Mouse (Mus musculus) c-Kit-positive CD71-negative TER-119-negative erythroid progenitor cells, embryonic 14.5 days (primary cell): Measurements from ENCODE around the gene Slc20a1.
A peak's percentile ranks its signal among the peaks of the same experiment; 100 is the strongest.

Experiments used
- DNase-seq: peaks from one replicate; pipeline ENCODE4 v3.0.0-alpha.2; 2013; ENCODE audit warnings: low read depth

Gene Slc20a1

DNA sequence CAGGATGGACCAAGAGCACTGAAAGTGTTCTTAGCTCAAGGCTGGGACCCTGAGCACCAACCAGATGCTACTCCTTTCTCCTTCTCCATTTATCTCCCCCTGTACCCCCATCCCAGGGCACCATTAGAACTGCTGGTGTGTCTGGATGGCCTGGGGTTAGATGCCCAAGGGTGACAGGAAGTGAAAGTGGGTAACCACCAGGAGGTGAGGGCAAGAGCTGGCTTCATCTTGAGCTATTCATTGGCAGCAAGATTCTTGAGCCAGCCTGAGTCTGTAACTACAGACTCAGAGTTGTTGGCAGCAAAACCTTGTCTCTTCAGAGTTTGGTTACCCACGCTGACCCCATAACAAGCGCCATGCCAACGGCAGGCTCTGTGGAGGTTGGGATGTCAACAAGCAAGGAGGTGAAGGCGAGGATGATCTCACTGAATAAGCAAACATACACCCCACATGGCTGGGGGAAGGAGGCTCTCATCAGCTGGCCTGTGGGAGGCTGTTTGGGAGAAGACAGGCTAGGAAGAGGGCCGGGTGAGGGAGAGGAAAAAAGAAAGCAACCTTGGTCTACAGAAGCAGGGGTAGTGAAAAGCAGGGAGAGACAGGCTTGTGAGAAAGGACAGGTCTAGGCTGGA is 12.2 kb upstream of the Slc20a1 start:
- no peak for DNase-seq

DNA sequence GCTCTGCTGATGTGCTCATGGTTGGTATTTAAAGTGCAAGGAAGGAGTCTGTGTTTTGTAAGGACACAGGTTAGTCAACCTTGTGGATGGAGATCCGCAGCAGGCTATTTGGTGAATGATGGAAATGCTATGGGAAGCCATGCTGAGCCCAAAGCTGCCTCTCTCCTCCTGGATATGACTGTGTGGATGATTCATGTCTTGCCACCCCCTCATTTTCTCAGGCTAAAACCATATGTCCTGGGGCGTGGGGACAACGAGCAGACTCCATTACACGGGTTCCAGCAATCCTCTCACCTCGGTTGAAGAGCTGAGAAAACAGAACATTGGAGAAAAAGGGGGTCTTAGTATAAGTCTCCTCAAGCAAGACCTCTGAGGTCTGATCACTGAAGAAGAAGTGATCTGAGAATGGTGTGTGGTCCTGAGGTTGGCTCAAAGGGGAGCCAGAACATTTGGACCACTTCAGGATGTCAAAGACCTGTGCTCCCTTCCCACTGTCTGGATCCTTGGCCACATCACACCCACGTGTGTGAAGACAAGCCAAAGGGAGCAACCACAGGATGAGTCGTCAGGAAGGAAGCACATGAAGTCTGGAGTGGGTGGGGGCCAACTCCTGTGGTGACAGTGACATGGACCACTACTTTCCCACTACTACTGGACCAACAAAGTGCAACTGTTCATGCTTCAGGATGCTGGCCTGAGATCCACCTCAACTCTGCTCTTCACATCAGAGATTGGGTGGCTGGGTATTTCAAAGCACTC is 6.0 kb upstream of the Slc20a1 start:
- DNase-seq, result no peak

DNA sequence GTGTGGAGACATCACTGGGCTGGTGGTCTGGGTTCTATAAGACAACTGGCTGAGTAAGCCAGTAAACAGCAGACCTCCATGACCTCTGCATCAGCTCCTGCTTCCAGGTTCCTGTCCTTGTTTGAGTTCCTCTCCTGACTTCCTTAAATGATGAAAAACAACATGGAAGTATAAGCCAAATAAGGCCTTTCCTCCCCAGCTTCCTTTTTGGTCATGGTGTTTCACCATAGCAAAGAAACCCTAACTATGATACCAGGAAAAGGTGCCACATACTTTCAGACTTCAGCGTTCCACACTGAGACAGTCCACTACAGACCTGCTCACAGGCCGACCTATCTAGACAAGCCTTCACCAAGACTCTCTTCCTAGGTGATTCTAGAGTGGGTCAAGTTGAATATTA is 2.2 kb upstream of the Slc20a1 start:
- DNase-seq, result no peak

DNA sequence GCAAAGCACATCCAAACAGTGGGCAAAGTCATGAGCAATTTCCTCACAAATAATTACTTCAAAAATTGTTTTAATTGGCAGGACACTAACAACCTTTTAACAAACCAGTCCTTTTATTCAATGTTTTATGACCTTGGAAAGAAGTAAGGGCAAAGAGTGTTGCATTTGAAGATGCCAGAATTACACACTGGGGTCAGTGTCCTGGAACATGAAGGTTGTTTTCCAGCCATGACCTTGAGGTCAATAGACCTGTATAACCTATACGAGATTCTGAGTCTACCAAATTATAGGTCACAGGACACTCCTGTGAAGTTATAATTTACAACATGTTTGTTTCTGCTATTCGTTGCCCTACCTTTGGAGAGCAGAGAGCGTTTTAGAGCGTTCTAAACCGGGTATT is 1.4 kb upstream of the Slc20a1 start:
- DNase-seq, result no peak

DNA sequence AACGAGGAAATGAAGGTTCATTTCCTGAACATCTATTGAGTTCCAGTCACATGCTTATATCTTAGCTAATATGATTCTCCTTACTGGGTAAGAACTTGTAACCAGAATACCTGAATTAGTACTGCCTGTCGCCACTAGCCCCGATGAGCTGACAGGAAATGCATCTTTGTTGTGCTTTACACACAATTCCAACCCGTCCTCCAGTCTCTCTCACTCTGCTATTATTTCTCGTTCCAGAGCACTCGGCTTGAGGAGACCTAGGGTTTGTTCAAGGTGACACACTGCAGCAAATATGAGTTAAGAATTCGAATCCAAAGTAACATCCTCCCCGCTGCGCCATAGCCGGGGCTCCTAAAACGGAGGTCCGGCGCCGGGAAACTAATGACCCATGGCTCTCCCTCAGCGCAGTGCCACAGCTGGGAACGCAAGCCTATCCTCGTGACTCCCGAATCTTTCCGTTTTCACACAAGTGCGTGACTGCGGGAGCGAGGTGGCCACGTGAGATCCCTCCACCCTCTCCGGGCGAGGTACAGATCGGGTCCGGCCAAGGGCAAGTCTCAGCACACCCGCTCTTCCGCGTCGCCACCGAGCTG is 625 bp upstream of the Slc20a1 start:
- peak; percentile 24 for DNase-seq

DNA sequence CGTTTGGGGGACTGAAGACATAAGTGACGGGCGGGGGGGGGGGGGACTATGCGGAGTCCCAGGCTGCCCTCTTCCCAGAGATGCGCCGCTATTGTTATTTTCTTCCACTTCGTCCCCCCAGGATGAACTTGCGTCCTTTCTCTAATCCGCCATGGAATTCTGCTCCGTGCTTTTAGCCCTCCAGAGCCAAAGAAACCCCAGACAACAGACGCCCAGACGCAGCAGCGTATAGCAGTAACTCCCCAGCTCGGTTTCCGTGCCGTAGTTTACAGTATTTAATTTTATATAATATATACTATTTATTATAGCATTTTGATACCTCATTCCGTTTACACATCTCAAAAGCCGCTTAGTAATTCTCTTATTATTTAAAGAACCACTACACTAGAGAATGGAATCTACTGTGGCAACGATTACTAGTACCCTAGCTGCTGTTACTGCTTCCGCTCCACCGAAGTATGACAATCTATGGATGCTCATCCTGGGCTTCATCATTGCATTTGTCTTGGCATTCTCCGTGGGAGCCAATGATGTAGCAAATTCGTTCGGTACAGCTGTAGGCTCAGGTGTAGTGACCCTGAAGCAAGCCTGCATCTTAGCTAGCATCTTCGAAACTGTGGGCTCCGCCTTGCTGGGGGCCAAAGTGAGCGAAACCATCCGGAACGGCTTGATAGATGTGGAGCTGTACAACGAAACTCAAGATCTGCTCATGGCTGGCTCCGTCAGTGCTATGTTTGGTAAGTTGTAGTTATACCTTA is 943 bp downstream of the Slc20a1 start:
- DNase-seq, result no peak

DNA sequence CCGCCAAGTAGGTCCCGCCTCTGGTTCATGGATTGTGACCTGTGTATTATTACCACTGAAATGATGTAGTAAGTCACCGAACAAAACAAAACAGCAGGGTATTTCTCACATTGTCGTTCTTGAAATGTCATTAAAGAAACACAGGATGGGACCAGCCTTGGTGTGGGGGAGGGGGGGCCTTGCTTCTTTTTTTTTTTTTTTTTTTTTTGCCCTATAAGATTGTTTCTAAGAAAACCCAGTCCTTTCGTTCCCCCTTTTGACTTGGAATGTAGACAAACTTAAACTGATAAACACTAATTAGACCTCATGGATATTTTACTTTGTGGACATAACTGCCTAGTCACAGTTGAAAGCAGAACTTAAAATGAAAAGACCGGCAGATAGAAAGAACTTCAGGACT is 6.4 kb downstream of the Slc20a1 start:
- no peak for DNase-seq

DNA sequence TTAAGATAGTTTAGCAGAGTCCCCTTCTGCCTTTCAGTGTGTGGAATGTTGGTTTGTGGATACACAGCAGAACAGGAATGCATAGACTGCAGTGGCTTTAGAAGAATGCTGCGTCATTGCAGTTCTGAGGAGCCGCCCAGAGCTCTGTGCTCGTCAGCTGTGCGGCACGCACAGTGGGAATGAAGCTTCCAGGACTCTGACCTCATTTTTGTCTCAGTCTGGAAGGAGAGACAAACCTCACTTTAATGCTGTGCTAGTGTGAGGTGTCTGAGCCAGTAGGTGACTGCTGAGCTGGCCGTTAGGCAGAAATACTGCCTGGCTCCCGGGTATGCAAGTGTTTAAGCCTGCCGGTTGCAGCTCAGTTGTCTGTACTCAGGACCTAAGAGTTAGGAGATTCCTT is 8.3 kb downstream of the Slc20a1 start:
- no peak for DNase-seq

DNA sequence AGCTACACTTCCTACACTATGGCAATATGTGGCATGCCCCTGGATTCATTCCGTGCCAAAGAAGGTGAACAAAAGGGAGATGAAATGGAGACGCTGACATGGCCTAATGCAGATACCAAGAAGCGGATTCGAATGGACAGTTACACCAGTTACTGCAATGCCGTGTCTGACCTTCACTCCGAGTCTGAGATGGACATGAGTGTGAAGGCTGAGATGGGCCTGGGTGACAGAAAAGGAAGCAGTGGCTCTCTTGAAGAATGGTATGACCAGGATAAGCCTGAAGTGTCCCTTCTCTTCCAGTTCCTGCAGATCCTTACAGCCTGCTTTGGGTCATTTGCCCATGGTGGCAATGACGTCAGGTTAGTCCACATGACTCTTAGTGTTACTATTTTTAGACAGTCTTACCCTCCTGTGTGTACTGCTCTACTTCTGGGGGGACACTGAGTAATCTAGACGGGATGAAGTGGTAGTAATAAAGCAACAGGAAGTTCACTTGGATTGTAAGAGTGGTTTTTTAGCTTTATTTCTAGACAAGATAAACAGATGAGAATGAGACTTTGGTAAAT is 9.7 kb downstream of the Slc20a1 start:
- no peak for DNase-seq

DNA sequence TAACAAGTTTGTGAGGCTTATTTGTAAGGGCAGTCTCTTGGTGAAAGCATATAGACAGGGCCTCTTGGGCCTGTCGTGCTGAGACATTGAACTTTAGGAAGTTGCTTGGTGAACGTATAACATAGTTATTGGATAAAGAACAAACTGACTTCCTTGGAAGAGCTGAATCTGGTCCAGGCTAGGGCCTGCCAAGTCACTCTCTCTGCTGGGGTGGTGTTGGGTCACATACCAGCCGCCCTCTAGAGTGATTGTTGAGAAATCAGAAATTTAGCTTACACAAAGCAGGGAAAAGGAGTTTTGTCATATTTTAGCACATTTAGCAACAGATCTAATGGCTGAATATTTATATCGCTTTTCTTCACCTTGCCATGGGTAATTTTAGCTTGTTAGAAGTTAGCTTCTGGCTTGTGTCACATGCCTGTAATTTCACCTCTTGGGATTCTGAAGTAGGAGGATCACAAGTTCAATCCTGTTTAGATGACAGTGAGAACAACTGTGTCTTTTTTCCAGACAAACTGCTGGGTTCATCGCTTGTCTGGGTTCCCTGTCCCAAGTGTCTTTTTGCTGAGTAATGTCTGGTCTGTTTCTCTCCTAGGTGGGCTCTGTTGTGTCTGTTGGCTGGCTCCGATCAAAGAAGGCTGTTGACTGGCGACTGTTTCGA is 11.7 kb downstream of the Slc20a1 start:
- no peak for DNase-seq

DNA sequence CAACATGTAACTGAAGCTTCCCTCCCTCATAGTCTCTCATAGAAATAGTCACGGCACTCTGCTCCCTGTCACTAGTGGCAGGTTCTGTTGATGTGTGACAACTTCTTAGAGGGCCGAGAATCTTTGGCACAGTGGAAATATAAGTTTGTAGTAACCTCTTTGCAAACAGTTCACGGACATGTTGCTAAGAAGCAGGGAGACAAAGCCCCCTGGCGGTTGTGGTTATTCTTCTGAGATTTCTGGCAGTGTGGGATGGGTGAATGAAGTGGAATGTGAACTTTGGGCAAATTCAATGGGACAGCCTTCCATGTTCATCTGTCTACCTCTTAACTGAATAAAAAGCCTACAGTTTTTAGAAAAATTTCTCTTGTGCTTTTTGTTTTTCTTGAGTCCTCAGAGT is 12.7 kb downstream of the Slc20a1 start:
- DNase-seq, result no peak

DNA sequence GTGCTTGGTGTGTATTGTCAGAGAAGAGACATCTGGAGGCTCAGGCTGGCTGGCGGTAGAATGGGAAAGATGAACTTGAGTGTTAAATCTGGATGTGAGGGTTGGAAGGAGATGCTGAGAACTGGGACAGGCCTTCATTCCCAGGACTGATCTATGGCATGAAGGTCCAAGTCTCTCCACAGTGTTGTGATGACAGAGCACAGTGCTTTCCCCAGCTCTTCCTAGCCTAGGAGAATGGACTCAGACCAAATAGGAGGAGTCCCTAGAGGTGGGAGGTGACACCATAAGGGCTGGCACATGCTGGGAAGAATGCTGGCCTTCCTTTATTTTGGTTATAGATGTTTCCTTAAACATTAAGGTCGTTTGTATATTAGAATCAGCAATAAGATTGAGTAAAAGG is 13.4 kb downstream of the Slc20a1 start:
- no peak for DNase-seq

DNA sequence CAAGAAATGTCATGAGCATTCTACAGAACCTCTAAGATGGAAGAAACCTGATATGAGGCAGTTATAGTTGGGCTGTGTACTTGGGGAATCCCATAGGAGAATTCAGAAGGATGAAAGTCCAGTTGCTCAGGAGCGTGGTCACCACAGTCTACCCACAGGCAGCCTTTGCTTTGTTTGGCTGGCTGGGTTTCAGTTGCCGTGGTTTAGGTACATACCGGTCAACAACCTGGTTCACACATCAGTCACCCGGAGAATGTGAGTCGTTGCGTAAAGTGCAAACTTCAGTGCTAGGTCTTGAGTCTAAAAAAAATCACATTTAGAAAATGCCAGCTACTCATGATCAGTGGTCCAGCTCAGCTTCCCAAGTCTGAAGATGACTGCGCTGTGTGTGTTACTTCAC is 14.0 kb downstream of the Slc20a1 start:
- DNase-seq, result no peak

DNA sequence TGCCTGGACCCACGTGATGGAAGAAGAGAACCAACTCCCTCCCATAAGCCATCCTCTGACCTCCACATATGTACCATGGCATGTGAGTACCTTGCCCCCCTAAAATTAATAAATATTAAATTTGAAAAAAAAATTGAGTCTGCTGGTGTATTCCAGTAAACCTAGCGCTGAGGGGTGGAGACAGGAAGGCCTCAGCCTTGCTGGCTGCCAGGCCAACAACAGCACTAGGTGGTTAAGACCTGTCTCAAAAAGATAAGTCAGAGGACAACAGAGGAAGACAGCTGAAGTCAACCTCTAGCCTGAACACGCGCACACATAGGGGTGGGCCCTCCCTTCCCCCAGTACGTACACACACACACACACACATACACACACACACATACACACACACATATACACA is 16.2 kb downstream of the Slc20a1 start:
- DNase-seq, result no peak

DNA sequence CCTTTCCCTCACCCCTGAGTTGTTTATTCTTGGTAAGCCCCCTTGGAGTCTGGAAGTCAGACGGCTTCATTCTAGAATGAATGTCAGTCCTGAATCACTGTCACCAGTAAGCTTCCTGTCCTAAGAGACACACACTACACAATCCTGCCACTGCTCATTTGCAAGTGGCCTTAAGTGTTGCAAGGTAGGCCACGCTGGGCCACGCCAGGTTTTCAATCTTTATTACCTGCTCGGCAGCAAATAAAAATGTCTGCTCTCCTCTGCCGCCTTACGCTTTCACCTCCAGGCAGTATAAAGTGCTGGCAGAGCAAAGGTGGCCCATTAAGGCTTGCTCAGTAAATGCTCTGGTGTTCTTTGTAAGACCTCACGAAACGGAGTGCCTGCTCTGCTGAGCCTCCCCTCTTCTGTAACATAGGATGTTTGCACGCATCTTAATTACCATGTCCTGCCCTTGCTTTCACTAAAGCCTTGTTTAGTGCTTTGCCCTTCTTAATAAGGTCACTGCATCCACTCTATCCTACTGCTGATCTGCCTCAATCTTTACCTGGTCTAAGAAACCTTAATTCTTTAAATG is 19.1 kb downstream of the Slc20a1 start:
- no peak for DNase-seq

DNA sequence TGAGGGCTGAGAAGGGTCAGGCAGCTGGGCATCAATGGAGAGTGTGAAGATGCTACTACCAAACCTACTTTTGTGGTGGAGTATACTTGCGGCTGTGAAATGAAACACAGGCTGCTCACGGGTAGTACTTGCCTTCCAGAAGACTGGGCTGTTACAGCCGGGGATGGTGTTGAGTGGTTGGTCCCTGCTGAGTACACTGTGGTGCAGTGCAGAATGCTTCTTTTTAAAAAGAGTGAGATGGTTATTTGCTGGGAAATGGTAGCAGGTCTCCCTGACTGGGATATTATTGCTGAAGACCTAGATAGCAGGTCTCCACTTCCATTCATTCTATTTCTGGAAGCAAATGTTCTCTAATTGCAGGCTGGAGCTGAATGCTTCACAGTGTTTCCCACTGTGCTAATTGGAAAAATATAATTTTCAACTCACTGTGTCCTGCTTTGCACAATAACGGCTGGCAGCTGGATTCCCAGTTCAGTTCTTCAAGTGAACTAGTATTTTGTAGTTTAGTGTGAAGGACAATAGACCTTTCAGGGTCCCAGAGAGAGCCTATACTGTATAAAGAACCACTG is 20.1 kb downstream of the Slc20a1 start:
- no peak for DNase-seq

DNA sequence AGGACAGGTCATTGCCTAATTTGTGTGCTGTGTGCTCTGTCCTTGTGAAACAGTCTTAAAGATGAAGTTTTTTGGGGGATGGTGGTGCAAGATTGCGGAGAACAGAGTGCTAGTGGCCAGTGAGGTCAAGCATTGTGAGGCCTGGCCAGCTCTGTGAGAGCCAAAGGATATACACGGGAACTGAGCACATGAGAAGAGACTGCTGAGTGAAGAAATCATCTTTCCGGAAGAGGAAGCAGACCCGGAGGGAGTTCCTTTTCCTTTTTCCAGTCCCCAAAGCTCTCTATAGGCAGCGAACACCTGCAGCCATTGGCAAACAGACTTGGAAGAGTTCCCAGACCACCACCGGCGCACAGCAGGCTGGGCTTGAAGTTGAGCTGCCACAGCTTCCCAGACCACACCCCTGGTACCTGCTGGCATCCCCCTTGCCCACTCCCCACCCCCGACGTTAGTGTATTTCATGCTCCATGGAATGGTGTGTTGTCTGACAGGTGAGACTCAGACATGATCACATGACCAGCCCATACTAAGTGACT is 22.6 kb downstream of the Slc20a1 start:
- no peak for DNase-seq

DNA sequence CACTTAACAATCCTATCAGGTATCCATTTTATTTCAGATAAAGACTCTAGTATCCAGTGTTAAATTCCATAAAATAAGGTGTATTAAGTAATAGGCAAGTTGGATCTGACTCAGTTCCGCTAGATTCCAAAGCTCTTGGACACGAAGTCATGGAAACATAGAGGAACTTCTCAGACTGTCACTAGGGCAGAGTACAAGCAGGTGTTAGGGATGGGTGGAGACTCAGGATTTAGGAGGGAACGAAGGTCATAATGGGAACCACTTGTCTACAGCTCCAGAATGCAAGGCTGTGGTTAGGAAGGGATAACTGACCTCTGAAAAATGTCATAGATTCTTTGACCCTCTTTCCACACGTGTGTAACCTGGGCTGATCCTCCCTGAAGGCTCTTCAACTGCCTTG is 25.6 kb downstream of the Slc20a1 start:
- no peak for DNase-seq

DNA sequence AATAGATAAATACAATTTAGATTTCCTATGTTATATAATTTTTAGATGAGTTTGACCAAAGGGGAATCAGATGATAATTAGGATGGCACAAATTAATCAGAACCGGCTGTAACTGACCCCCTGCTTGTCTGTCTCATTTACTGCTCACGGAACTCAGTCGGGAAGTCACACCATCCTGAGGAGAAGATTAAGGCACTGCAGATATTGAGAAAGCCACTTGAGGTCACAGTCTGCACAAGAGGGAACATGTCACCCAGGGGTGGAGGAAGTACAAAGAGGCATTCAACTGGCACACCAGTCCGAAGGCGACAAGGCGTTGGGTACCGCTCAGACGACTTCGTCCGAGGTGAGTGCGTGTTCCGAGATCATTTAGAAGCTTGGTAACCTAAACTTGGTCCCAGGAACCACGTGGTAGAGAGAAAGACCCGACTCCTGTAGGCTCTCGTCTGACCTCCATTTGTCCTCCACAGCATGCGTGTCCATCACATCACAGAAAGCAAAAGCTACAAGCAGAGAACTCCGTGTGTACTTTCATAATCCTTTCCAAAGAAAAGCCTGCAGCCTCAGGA is 26.8 kb downstream of the Slc20a1 start:
- no peak for DNase-seq

DNA sequence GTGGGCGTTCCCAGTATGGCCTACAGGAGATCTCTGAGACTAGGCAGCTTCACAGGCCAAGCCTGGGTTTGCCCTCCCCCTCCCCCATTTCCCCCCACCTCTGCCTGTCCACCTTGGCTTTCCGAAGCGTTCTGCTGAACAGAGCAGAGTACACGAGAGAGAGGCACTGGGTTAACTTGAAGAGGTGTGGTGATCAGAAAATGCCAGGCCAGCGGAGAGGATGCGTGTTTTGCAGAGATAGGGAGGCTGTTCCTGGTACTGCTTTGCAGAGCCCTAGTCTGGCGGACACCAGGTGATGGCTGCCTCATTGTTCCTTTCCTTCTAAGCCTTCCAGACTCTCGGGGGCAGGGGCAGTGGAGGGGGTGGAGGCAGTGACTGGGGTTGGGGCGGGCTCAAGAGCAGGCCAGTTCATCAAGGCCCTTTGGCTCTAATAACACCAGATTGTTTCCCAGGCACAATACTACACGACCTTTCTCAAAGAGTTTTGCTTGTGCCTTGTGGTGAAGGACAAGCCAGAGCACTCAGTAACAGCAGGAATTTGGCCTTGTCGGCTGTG is 27.8 kb downstream of the Slc20a1 start:
- peak; percentile 31 for DNase-seq
